Mouse (Mus musculus): ENCODE measurements around the gene Celsr1.

- TF ChIP-seq CTCF (IDR thresholded peaks at IDR 0.05; ENCODE audit: low read depth, low read length) (no peak), POLR2A (IDR thresholded peaks at IDR 0.05; ENCODE audit: extremely low read depth, insufficient read depth, low read length) (no peak)
Observed at GRCm38 (mm10) chr15:86004048-86004447, 29.5 kb downstream of the Celsr1 start.
